ENCODE assay signal across 8 mouse cellular contexts in the genomic region with DNA sequence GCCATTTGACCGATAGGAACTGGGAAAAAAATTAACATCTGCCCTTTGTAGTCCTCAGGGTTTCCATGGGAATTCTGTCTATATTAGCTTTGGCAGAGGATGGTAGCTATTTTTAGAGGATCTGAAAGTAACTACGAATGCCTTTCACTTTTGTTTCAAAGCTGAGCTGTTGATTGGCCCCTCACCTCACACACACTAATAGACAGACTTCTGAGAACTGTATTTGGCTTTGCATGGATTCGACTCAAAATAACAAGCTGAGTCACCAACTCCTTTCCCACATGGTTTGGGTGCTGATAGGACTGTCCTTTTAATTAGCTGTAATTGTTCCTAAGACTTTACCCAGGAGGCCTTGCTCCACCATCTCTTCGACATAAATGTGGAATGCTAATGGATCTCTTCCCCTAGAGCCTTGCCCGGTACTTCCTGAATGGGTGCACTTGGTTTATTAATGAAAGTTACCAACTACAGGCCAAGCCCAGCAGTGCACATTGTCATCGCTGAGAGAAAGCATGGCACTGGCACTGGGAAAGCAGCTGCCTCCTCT.
DNase-seq lines count a peak whose midpoint lies in the region; ATAC-seq and TF ChIP-seq lines count a peak whose summit lies in the region.
"Had no signal": no experiment of that assay in that cellular context is flagged by ENCODE, and none has a peak within 500 bp of the region (broad histone marks: within the 10 kb centered on the region; RNA-seq: fewer than 3 reads in every experiment).

No protein-coding gene starts in this region.

- H3K4me1 ChIP-seq in lung, embryonic 16.5 days (replicated peaks; ENCODE audit: control insufficient read depth, insufficient read depth, low read length), result no peaks in the 10 kb centered on the region; the same call in 1 of the 2 replicates
- H3K4me1 ChIP-seq in lung, adult 2 months (ENCODE audit: control insufficient read depth, insufficient read depth, low read length), result no peaks in the 10 kb centered on the region
- H3K4me1 ChIP-seq in embryonic fibroblast, embryonic 13.5 days (ENCODE audit: control insufficient read depth, insufficient read depth, low read length), result peaks cover 5% of the 10 kb centered on the region
- H3K4me1 ChIP-seq in heart, embryonic 15.5 days (replicated peaks), result 0 out of 2 replicates have a peak, but pooled peaks cover 2% of the 10 kb centered on the region

- ATAC-seq in lung, embryonic 16.5 days (ENCODE audit: low read depth), result peak; percentile 23; the same call in 1 of the 2 replicates
- ATAC-seq in heart, embryonic 15.5 days (replicated peaks; ENCODE audit: insufficient number of reproducible peaks, insufficient read depth, low FRiP score, low read depth), result peak; percentile 78
- peak; percentile 94 for ATAC-seq in megakaryocyte-erythroid progenitor cell, adult 5-6 weeks (replicated peaks; ENCODE audit: low FRiP score, low TSS enrichment, poor library complexity, severe bottlenecking)

- no peak overlapping the region for H3K27ac ChIP-seq in lung, embryonic 16.5 days (ENCODE audit: low read length)
- H3K27ac ChIP-seq in embryonic fibroblast, embryonic 13.5 days (ENCODE audit: insufficient read depth, low read length), result peak overlapping the region; percentile 15; the same call in 1 of the 2 replicates
- peak overlapping the region; percentile 86 for H3K27ac ChIP-seq in heart, embryonic 15.5 days

- no peak for TF ChIP-seq CTCF in lung, adult 2 months (IDR thresholded peaks at IDR 0.05; ENCODE audit: insufficient read depth, low read length)
- TF ChIP-seq CTCF in embryonic fibroblast, embryonic 13.5 days (IDR thresholded peaks at IDR 0.05; ENCODE audit: borderline replicate concordance, insufficient read depth, low read length), result no peak

- no peaks in the 10 kb centered on the region for H3K27me3 ChIP-seq in lung, embryonic 16.5 days (ENCODE audit: control insufficient read depth, insufficient read depth, low read depth, low read length)
- H3K27me3 ChIP-seq in heart, embryonic 15.5 days, result no peaks in the 10 kb centered on the region

- no peaks in the 10 kb centered on the region for H3K36me3 ChIP-seq in lung, embryonic 16.5 days (ENCODE audit: control insufficient read depth, insufficient read depth, low read length)
- no peaks in the 10 kb centered on the region for H3K36me3 ChIP-seq in heart, embryonic 15.5 days

- no peaks in the 10 kb centered on the region for H3K9me3 ChIP-seq in lung, embryonic 16.5 days (ENCODE audit: control insufficient read depth, low read length)
- H3K9me3 ChIP-seq in heart, embryonic 15.5 days (replicated peaks), result no peaks in the 10 kb centered on the region

- H3K4me2 ChIP-seq in lung, embryonic 16.5 days (ENCODE audit: low read depth, low read length), result peak overlapping the region; percentile 29; the same call in 1 of the 2 replicates
- H3K4me2 ChIP-seq in heart, embryonic 15.5 days, result peak overlapping the region; percentile 55

- no peak for TF ChIP-seq POLR2A in lung, adult 2 months (IDR thresholded peaks at IDR 0.05; ENCODE audit: borderline replicate concordance, extremely low read depth, low read depth, low read length)
- TF ChIP-seq POLR2A in embryonic fibroblast, embryonic 13.5 days (IDR thresholded peaks at IDR 0.05; ENCODE audit: low read depth, low read length), result no peak

- 54% methylated on average over 6 of the region's 6 CpGs for WGBS in lung, embryonic 16.5 days
- 31% methylated on average over 6 of the region's 6 CpGs for WGBS in lung, adult 2 months
- WGBS in heart, embryonic 15.5 days, result 20% methylated on average over 6 of the region's 6 CpGs

- H3K4me3 ChIP-seq in lung, embryonic 16.5 days (ENCODE audit: low read length), result no peak overlapping the region
- no peak overlapping the region for H3K4me3 ChIP-seq in lung, adult 2 months (replicated peaks; ENCODE audit: extremely low read depth, low read depth, low read length)
- H3K4me3 ChIP-seq in embryonic fibroblast, embryonic 13.5 days (ENCODE audit: insufficient read depth, low read length), result no peak overlapping the region
- peak overlapping the region; percentile 28 for H3K4me3 ChIP-seq in heart, embryonic 15.5 days

- H3K9ac ChIP-seq in lung, embryonic 16.5 days (ENCODE audit: low read length), result no peak overlapping the region
- H3K9ac ChIP-seq in heart, embryonic 15.5 days, result 0 out of 2 replicates have a peak overlapping the region, but pooled peaks have one; percentile 28

- no peak for DNase-seq in lung, adult 2 months
- no peak for DNase-seq in urinary bladder, postnatal 10 days (ENCODE audit: low spot score)
- DNase-seq in gastrocnemius, postnatal 4 days (ENCODE audit: low spot score in 2 of 2), result no peak
- DNase-seq: cerebellum, postnatal 25 days had no signal

Comparison
In these comparisons a context has a peak if more than half of its experiments do, and no peak if none do; other contexts are left out.
1. ATAC-seq: peak in every context shown above with its lines; median percentile 94 in megakaryocyte-erythroid progenitor cell, adult 5-6 weeks; 78 in heart, embryonic 15.5 days; 23 in lung, embryonic 16.5 days.